Mouse (Mus musculus) layer of hippocampus, adult 18-20 months (tissue): ENCODE measurements around the gene Acss1. TPM values are rescaled to one million over a fixed set of nuclear protein-coding genes. Genes with fewer than 3 reads are reported as not detected.

ENCODE experiments used
- DNase-seq, 2 experiments: peaks; one replicate each; pipeline ENCODE4 v3.0.0; 2022; ENCODE audit warnings: low spot score in 2 of 2
- long read RNA-seq: library from polyadenylated mRNA; stranded (forward); transcript quantifications from one replicate; pipeline ENCODE4 v2.0.0, GENCODE M21; 2021
- total RNA-seq, 2 experiments: library from RNA; stranded (reverse); gene quantifications; 2 replicates each; pipeline ENCODE4 v1.2.3; 2021

Acss1 gene
- total RNA-seq = 10 to 100 TPM; 23.7 to 25.7 TPM
- long read RNA-seq, transcript Acss1-201 (14 exons, 3,618 nt) = major isoform, 59 of 66 reads
- long read RNA-seq, partial matches to known transcripts = 2 of 66 reads
- long read RNA-seq, other reads (novel, unspliced or antisense) = 5 of 66 reads

GRCm38 (mm10) chr2:150667820-150668766 is at the start of gene Acss1:
TSS of gene Acss1 (minus strand) at chr2:150668500.
- DNase-seq = peak in 1 of 2 experiments; percentile 65

GRCm38 (mm10) chr2:150712167-150712674 is 43.9 kb upstream of the Acss1 start:
- DNase-seq = peak; percentile 17 to 52

GRCm38 (mm10) chr2:150691481-150692170 is 23.3 kb upstream of the Acss1 start:
- no peak for DNase-seq

- no peak for DNase-seq
Measured at GRCm38 (mm10) chr2:150690216-150690615, 21.9 kb upstream of the Acss1 start.

- no peak for DNase-seq
Measured at GRCm38 (mm10) chr2:150689223-150689800, 21.0 kb upstream of the Acss1 start, which contains the start of gene Vsx1. TSS of gene Vsx1 (minus strand) at chr2:150689360.

- peak in 1 of 2 experiments; percentile 52 for DNase-seq
Measured at GRCm38 (mm10) chr2:150688541-150689186, 20.4 kb upstream of the Acss1 start.

GRCm38 (mm10) chr2:150687871-150688540 is 19.7 kb upstream of the Acss1 start:
- no peak for DNase-seq

- no peak for DNase-seq
Measured at GRCm38 (mm10) chr2:150685389-150685788, 17.1 kb upstream of the Acss1 start.

GRCm38 (mm10) chr2:150684451-150684850 is 16.2 kb upstream of the Acss1 start:
- no peak for DNase-seq

GRCm38 (mm10) chr2:150681581-150681980 is 13.3 kb upstream of the Acss1 start:
- DNase-seq = no peak

GRCm38 (mm10) chr2:150678392-150678791 is 10.1 kb upstream of the Acss1 start:
- peak; percentile 40 to 79 for DNase-seq

GRCm38 (mm10) chr2:150675525-150675924 is 7.2 kb upstream of the Acss1 start:
- DNase-seq = no peak

GRCm38 (mm10) chr2:150674900-150675299 is 6.6 kb upstream of the Acss1 start:
- DNase-seq = peak; percentile 26 to 74

- no peak for DNase-seq
Measured at GRCm38 (mm10) chr2:150673929-150674328, 5.6 kb upstream of the Acss1 start.

GRCm38 (mm10) chr2:150671609-150672290 is 3.5 kb upstream of the Acss1 start:
- DNase-seq = peak in 1 of 2 experiments; percentile 54

- DNase-seq = no peak
Measured at GRCm38 (mm10) chr2:150670926-150671325, 2.6 kb upstream of the Acss1 start.

- no peak for DNase-seq
Measured at GRCm38 (mm10) chr2:150669454-150670045, 1.2 kb upstream of the Acss1 start.

GRCm38 (mm10) chr2:150668956-150669355 is 656 bp upstream of the Acss1 start:
- DNase-seq = no peak
